Mouse (Mus musculus) erythroblast, embryonic 14.5 days (primary cell): ENCODE data around the gene Tbc1d17.

ENCODE experiments used
- GATA1 ChIP-seq: IDR thresholded peaks from 2 replicates; pipeline ENCODE4 v1.6.1; 2012; ENCODE audit warnings: low read length, inconsistent platforms, mixed read lengths
- TAL1 ChIP-seq: IDR thresholded peaks from 3 replicates; pipeline ENCODE4 v1.6.1; 2012; ENCODE audit warnings: low read length, inconsistent platforms, mixed read lengths

DNA sequence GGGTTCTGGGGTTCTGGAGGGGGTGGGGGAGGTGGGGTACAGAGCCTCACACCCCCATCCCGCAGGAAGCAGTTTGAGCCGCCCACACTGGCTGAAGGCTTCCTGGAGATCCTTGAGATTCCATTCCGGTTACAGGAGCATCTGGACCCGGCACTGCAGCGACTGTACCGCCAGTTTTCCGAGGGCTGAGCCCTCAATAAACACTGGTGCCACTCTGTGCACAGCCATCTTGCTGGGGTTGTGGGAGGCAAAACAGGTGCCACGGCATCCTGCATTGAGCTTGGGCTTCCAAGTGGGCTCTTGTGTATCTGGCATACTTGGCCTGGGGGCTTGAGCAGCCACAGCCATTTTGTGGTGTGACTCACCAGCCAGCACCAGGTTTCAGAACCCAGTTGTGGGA is 13.6 kb upstream of the Tbc1d17 start:
- no peak for TF ChIP-seq TAL1
- no peak for TF ChIP-seq GATA1
